Mouse (Mus musculus) cerebellum, adult 18-20 months (tissue): ENCODE measurements around the gene Prl8a8.

Experiments
- DNase-seq, 2 experiments: peaks; one replicate each; pipeline ENCODE4 v3.0.0; 2021

Prl8a8 gene

DNA sequence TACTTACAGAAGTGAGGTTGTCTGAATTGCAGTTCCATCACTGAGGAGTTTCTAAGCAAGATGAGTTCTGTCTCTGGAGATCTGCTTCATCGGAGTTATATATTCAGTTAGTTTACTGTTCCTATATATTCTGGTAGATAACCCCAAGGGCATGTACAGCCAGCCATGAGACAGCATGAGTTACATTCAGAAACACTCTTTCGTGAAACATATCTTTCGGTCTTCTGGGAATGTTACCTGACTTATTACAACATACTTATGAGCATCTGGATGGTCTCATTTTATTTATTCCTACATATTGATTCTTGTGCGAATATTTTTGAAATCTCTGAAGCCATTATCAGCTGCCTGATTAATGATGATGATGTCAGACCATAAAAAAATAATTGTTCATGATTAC is at the start of gene Prl8a8:
Gene Prl8a8 (minus strand): TSS at position 101 of the 400 bp plus-strand sequence.
- no peak for DNase-seq

GRCm38 (mm10) chr13:27553336-27553735 is 40.3 kb upstream of the Prl8a8 start:
- DNase-seq = no peak

GRCm38 (mm10) chr13:27523156-27523555 is 10.1 kb upstream of the Prl8a8 start:
- no peak for DNase-seq

- no peak for DNase-seq
Measured at GRCm38 (mm10) chr13:27507645-27508044, 5.4 kb downstream of the Prl8a8 start.
